ENCODE assay signal across 20 mouse cellular contexts in genomic region chr8:53613577-53614287, GRCm38 (mm10). TPM values are rescaled to one million over a fixed set of nuclear protein-coding genes. Genes with fewer than 3 reads are reported as not detected.
A peak's percentile ranks its signal among the peaks of the same experiment; 100 is the strongest.
DNase-seq lines count a peak whose midpoint lies in the region; ATAC-seq lines count a peak whose summit lies in the region.
"Had no signal": no experiment of that assay in that cellular context is flagged by ENCODE, and none has a peak within 500 bp of the region (broad histone marks: within the 10 kb centered on the region; RNA-seq: fewer than 3 reads in every experiment).

No protein-coding gene starts in this region.

- no peak overlapping the region for H3K4me3 ChIP-seq in liver, embryonic 13.5 days (replicated peaks)
- H3K4me3 ChIP-seq in intestine, embryonic 16.5 days (ENCODE audit: low read length): peak overlapping the region; percentile 36
- H3K4me3 ChIP-seq in liver, embryonic 16.5 days (ENCODE audit: low read depth, low read length): no peak overlapping the region
- H3K4me3 ChIP-seq: embryonic facial prominence, embryonic 12.5 days; heart, adult 2 months; heart, embryonic 15.5 days; hindbrain, embryonic 15.5 days had no signal

- intact Hi-C loops in heart, postnatal 14 days (cut with DNase I): no loop called here

- H3K4me1 ChIP-seq in liver, embryonic 13.5 days (replicated peaks): no peaks in the 10 kb centered on the region; the same call in 1 of the 2 replicates
- peaks cover 9% of the 10 kb centered on the region; the same call in 1 of the 2 replicates for H3K4me1 ChIP-seq in intestine, embryonic 16.5 days (ENCODE audit: control insufficient read depth, insufficient read depth, low read length)
- H3K4me1 ChIP-seq in liver, embryonic 16.5 days (ENCODE audit: control insufficient read depth, low read depth, low read length): no peaks in the 10 kb centered on the region
- H3K4me1 ChIP-seq: embryonic facial prominence, embryonic 12.5 days; heart, embryonic 15.5 days; hindbrain, embryonic 15.5 days had no signal

- WGBS in liver, embryonic 13.5 days (ENCODE audit: insufficient replicate concordance): 84% methylated on average over 7 of the region's 7 CpGs
- 77% methylated on average over 7 of the region's 7 CpGs for WGBS in intestine, embryonic 16.5 days
- 83% methylated on average over 7 of the region's 7 CpGs for WGBS in liver, embryonic 16.5 days (ENCODE audit: insufficient replicate concordance)

- no peak overlapping the region for H3K4me2 ChIP-seq in liver, embryonic 13.5 days
- peak overlapping the region; percentile 17 for H3K4me2 ChIP-seq in intestine, embryonic 16.5 days (ENCODE audit: low read depth, low read length)
- H3K4me2 ChIP-seq in liver, embryonic 16.5 days (ENCODE audit: low read depth, low read length): no peak overlapping the region
- H3K4me2 ChIP-seq: embryonic facial prominence, embryonic 12.5 days; heart, embryonic 11.5 days; heart, embryonic 15.5 days; hindbrain, embryonic 15.5 days had no signal

- no peaks in the 10 kb centered on the region for H3K9me3 ChIP-seq in liver, embryonic 13.5 days (replicated peaks)
- H3K9me3 ChIP-seq in intestine, embryonic 16.5 days (ENCODE audit: control insufficient read depth, low read length): no peaks in the 10 kb centered on the region
- no peaks in the 10 kb centered on the region for H3K9me3 ChIP-seq in liver, embryonic 16.5 days (replicated peaks; ENCODE audit: control insufficient read depth, low read length)
- H3K9me3 ChIP-seq: embryonic facial prominence, embryonic 12.5 days; heart, embryonic 15.5 days; hindbrain, embryonic 15.5 days had no signal

- H3K9ac ChIP-seq in liver, embryonic 13.5 days: no peak overlapping the region
- no peak overlapping the region for H3K9ac ChIP-seq in intestine, embryonic 16.5 days (ENCODE audit: low read depth, low read length)
- H3K9ac ChIP-seq in liver, embryonic 16.5 days (ENCODE audit: low read depth, low read length): no peak overlapping the region
- H3K9ac ChIP-seq: embryonic facial prominence, embryonic 12.5 days; forebrain, postnatal 0 days; heart, embryonic 15.5 days; hindbrain, embryonic 15.5 days had no signal

- H3K27ac ChIP-seq in liver, embryonic 13.5 days: no peak overlapping the region
- H3K27ac ChIP-seq in intestine, embryonic 16.5 days (ENCODE audit: low read length): peak overlapping the region; percentile 15; the same call in 1 of the 2 replicates
- no peak overlapping the region for H3K27ac ChIP-seq in liver, embryonic 16.5 days (ENCODE audit: low read length)
- H3K27ac ChIP-seq: embryonic facial prominence, embryonic 12.5 days; heart, adult 2 months; heart, embryonic 15.5 days; hindbrain, embryonic 15.5 days had no signal

- DNase-seq in liver, embryonic 13.5 days: no peak
- DNase-seq in liver: no peak
- peak; percentile 49 for DNase-seq in yolk sac, embryonic 10.5 days (ENCODE audit: low spot score)
- DNase-seq in urinary bladder, adult 2 months (ENCODE audit: low spot score): no peak
- DNase-seq in heart, postnatal 14 days: no peak
- DNase-seq: adrenal gland, adult 8-10 months; adrenal gland, postnatal 36 days; cerebellum, adult 2 months; cerebellum, postnatal 10 days; forebrain, postnatal 0 days; gastrocnemius, postnatal 14 days; heart, adult 2 months; heart, postnatal 36 days had no signal

- no peaks in the 10 kb centered on the region for H3K27me3 ChIP-seq in liver, embryonic 13.5 days
- H3K27me3 ChIP-seq in intestine, embryonic 16.5 days (replicated peaks; ENCODE audit: control insufficient read depth, insufficient read depth, low read length): no peaks in the 10 kb centered on the region
- H3K27me3 ChIP-seq in liver, embryonic 16.5 days (ENCODE audit: control insufficient read depth, insufficient read depth, low read depth, low read length): no peaks in the 10 kb centered on the region
- H3K27me3 ChIP-seq: embryonic facial prominence, embryonic 12.5 days; heart, embryonic 15.5 days; hindbrain, embryonic 15.5 days had no signal

- H3K36me3 ChIP-seq in liver, embryonic 13.5 days: peaks cover 8% of the 10 kb centered on the region
- no peaks in the 10 kb centered on the region for H3K36me3 ChIP-seq in intestine, embryonic 16.5 days (ENCODE audit: control insufficient read depth, insufficient read depth, low read length)
- no peaks in the 10 kb centered on the region for H3K36me3 ChIP-seq in liver, embryonic 16.5 days (ENCODE audit: control insufficient read depth, insufficient read depth)
- H3K36me3 ChIP-seq: embryonic facial prominence, embryonic 12.5 days; heart, embryonic 15.5 days; hindbrain, embryonic 15.5 days had no signal

- peak; percentile 31; the same call in 1 of the 2 replicates for ATAC-seq in liver, embryonic 13.5 days (ENCODE audit: low read depth)
- ATAC-seq in intestine, embryonic 16.5 days: peak; percentile 99
- peak; percentile 51; the same call in 1 of the 2 replicates for ATAC-seq in liver, embryonic 16.5 days (ENCODE audit: low read depth)
- ATAC-seq: forebrain, postnatal 0 days had no signal

RNA-seq across cellular contexts. Expression of gene Neil3, which starts 25.1 kb away (rescaled TPM):
- polyA plus RNA-seq in liver, embryonic 13.5 days (2015; fragmentation: Nextera tagmentation; extraction: Ambion mirVana): 30.3 and 36.3 TPM in 2 replicates
- polyA plus RNA-seq in intestine, embryonic 16.5 days (2015; fragmentation: Nextera tagmentation; extraction: Ambion mirVana): 19.6 and 24.4 TPM in 2 replicates
- 31.9 and 34.9 TPM in 2 replicates for polyA plus RNA-seq in liver, embryonic 16.5 days (2015; fragmentation: Nextera tagmentation; extraction: Ambion mirVana)
- polyA plus RNA-seq in urinary bladder, adult 2 months (2012; rRNA removed): 0.91 and 1.5 TPM in 2 replicates
- 1 to 10 TPM; 2.3 to 2.5 TPM for total RNA-seq in heart, postnatal 14 days (2021)
- total RNA-seq: gastrocnemius, adult 18-20 months had no signal

Comparison
In these comparisons a context has a peak if more than half of its experiments do, and no peak if none do; other contexts are left out.
1. ATAC-seq: peak in every context shown above with its lines; median percentile 99 in intestine, embryonic 16.5 days; 51 in liver, embryonic 16.5 days; 31 in liver, embryonic 13.5 days.